Comparison of ENCODE assay signal across 22 mouse cellular contexts in the genomic region with DNA sequence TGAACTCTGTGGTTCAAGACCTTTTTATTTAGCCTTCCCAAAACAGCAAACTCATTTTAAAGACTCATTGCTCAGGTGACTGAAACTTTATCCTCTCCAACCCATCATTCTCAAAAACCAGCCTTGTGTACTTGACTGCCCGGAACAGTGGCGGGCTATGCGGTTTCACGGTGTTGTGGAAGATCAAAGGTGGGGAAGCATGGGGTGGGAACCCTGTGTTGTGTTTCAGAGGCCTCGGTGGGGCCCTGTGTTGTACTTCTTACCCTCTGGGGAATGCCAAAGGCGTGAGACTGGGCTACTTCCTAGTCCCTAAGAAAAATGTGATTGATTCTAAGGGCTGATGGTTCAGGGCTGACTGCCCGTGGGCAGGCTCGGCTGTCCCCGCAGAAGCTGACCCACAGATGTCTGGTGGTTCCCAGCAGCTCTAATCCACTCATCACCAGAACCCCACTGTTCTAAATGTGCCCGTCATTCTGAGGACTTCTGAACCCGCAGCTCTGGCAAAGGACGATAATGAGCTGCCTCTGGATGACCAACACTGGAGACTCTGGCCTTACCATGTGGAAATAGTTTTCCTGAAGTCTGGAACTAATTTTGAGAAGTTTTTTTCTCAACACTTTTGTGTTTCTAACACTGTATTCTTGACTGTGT. TPM values are rescaled to one million over a fixed set of nuclear protein-coding genes. Genes with fewer than 3 reads are reported as not detected.
A peak's percentile ranks its signal among the peaks of the same experiment; 100 is the strongest.
DNase-seq lines count a peak whose midpoint lies in the region; ATAC-seq and TF ChIP-seq lines count a peak whose summit lies in the region.
"Had no signal": no experiment of that assay in that cellular context is flagged by ENCODE, and none has a peak within 500 bp of the region (broad histone marks: within the 10 kb centered on the region; RNA-seq: fewer than 3 reads in every experiment).

No protein-coding gene starts in this region.

- H3K4me2 ChIP-seq in midbrain, embryonic 11.5 days, result no peak overlapping the region
- H3K4me2 ChIP-seq in embryonic facial prominence, embryonic 13.5 days, result no peak overlapping the region
- H3K4me2 ChIP-seq in limb, embryonic 13.5 days (replicated peaks), result no peak overlapping the region
- H3K4me2 ChIP-seq in liver, postnatal 0 days (ENCODE audit: low read depth, low read length), result no peak overlapping the region
- H3K4me2 ChIP-seq: embryonic facial prominence, embryonic 15.5 days; forebrain, embryonic 13.5 days; heart, embryonic 15.5 days; liver, embryonic 15.5 days; stomach, embryonic 15.5 days had no signal

- no peaks in the 10 kb centered on the region for H3K9me3 ChIP-seq in midbrain, embryonic 10.5 days (replicated peaks)
- no peaks in the 10 kb centered on the region for H3K9me3 ChIP-seq in midbrain, embryonic 11.5 days (ENCODE audit: control insufficient read depth, low read length)
- no peaks in the 10 kb centered on the region for H3K9me3 ChIP-seq in embryonic facial prominence, embryonic 13.5 days
- no peaks in the 10 kb centered on the region for H3K9me3 ChIP-seq in limb, embryonic 13.5 days
- H3K9me3 ChIP-seq in liver, postnatal 0 days (ENCODE audit: low read length), result no peaks in the 10 kb centered on the region
- H3K9me3 ChIP-seq: embryonic facial prominence, embryonic 15.5 days; forebrain, embryonic 13.5 days; heart, embryonic 15.5 days; liver, embryonic 15.5 days; stomach, embryonic 15.5 days had no signal

- H3K27ac ChIP-seq in midbrain, embryonic 10.5 days (replicated peaks), result 0 out of 2 replicates have a peak overlapping the region, but pooled peaks have one; percentile 15
- no peak overlapping the region for H3K27ac ChIP-seq in midbrain, embryonic 11.5 days (ENCODE audit: low read depth, low read length)
- H3K27ac ChIP-seq in embryonic facial prominence, embryonic 13.5 days, result 0 out of 2 replicates have a peak overlapping the region, but pooled peaks have one; percentile 22
- no peak overlapping the region for H3K27ac ChIP-seq in limb, embryonic 13.5 days
- no peak overlapping the region for H3K27ac ChIP-seq in liver, postnatal 0 days (ENCODE audit: low read depth)
- H3K27ac ChIP-seq: embryonic facial prominence, embryonic 15.5 days; forebrain, embryonic 13.5 days; heart, adult 2 months; heart, embryonic 15.5 days; left cerebral cortex, adult 2 months; liver, embryonic 15.5 days; stomach, embryonic 15.5 days had no signal

- H3K27me3 ChIP-seq in midbrain, embryonic 10.5 days (ENCODE audit: low read depth, poor library complexity, severe bottlenecking), result peaks cover 24% of the 10 kb centered on the region
- no peaks in the 10 kb centered on the region for H3K27me3 ChIP-seq in midbrain, embryonic 11.5 days (ENCODE audit: control insufficient read depth, insufficient read depth, low read length)
- no peaks in the 10 kb centered on the region for H3K27me3 ChIP-seq in embryonic facial prominence, embryonic 13.5 days
- H3K27me3 ChIP-seq in limb, embryonic 13.5 days, result peaks cover 18% of the 10 kb centered on the region; the same call in 1 of the 2 replicates
- H3K27me3 ChIP-seq in liver, postnatal 0 days (ENCODE audit: insufficient read depth, low read length), result no peaks in the 10 kb centered on the region
- H3K27me3 ChIP-seq: liver, embryonic 15.5 days; stomach, embryonic 15.5 days had no signal

- no peak overlapping the region for H3K4me3 ChIP-seq in midbrain, embryonic 10.5 days
- H3K4me3 ChIP-seq in midbrain, embryonic 11.5 days (ENCODE audit: low read depth, low read length), result no peak overlapping the region
- no peak overlapping the region for H3K4me3 ChIP-seq in embryonic facial prominence, embryonic 13.5 days
- H3K4me3 ChIP-seq in limb, embryonic 13.5 days, result no peak overlapping the region
- no peak overlapping the region for H3K4me3 ChIP-seq in liver, postnatal 0 days (ENCODE audit: low read depth, low read length)
- H3K4me3 ChIP-seq: embryonic facial prominence, embryonic 15.5 days; forebrain, embryonic 13.5 days; heart, adult 2 months; heart, embryonic 15.5 days; left cerebral cortex, adult 2 months; liver, embryonic 15.5 days; stomach, embryonic 15.5 days had no signal

- peaks cover 52% of the 10 kb centered on the region for H3K4me1 ChIP-seq in midbrain, embryonic 10.5 days
- H3K4me1 ChIP-seq in midbrain, embryonic 11.5 days (ENCODE audit: control insufficient read depth, insufficient read depth, low read length), result peaks cover 4% of the 10 kb centered on the region; the same call in 1 of the 2 replicates
- peaks cover 49% of the 10 kb centered on the region for H3K4me1 ChIP-seq in embryonic facial prominence, embryonic 13.5 days
- peaks cover 61% of the 10 kb centered on the region for H3K4me1 ChIP-seq in limb, embryonic 13.5 days
- no peaks in the 10 kb centered on the region for H3K4me1 ChIP-seq in liver, postnatal 0 days (ENCODE audit: insufficient read depth)
- H3K4me1 ChIP-seq: heart, embryonic 15.5 days; liver, embryonic 15.5 days; stomach, embryonic 15.5 days had no signal

- WGBS in midbrain, embryonic 10.5 days, result 70% methylated on average over 12 of the region's 12 CpGs
- 65% methylated on average over 12 of the region's 12 CpGs for WGBS in midbrain, embryonic 11.5 days
- 15% methylated on average over 12 of the region's 12 CpGs for WGBS in embryonic facial prominence, embryonic 13.5 days
- WGBS in limb, embryonic 13.5 days, result 15% methylated on average over 12 of the region's 12 CpGs
- 69% methylated on average over 12 of the region's 12 CpGs for WGBS in liver, postnatal 0 days (ENCODE audit: insufficient replicate concordance)

- intact Hi-C loops in heart, postnatal 10 days (cut with DNase I), result loop anchor here (5.0 kb wide), 2 partner anchors 758 to 1423 kb away; no protein-coding TSS in a partner anchor

- peaks cover 20% of the 10 kb centered on the region for H3K36me3 ChIP-seq in midbrain, embryonic 10.5 days
- H3K36me3 ChIP-seq in midbrain, embryonic 11.5 days (ENCODE audit: control insufficient read depth, insufficient read depth, low read length), result peaks cover 4% of the 10 kb centered on the region; the same call in 1 of the 2 replicates
- peaks cover 9% of the 10 kb centered on the region for H3K36me3 ChIP-seq in embryonic facial prominence, embryonic 13.5 days
- H3K36me3 ChIP-seq in limb, embryonic 13.5 days, result peaks cover 14% of the 10 kb centered on the region
- H3K36me3 ChIP-seq in liver, postnatal 0 days (replicated peaks; ENCODE audit: insufficient read depth, low read length), result no peaks in the 10 kb centered on the region
- H3K36me3 ChIP-seq: embryonic facial prominence, embryonic 15.5 days; heart, embryonic 15.5 days; liver, embryonic 15.5 days; stomach, embryonic 15.5 days had no signal

- TF ChIP-seq CTCF in liver, postnatal 0 days (IDR thresholded peaks at IDR 0.05; ENCODE audit: low read depth), result no peak

- TF ChIP-seq EP300 in liver, postnatal 0 days (IDR thresholded peaks at IDR 0.05; ENCODE audit: low read depth), result no peak

- no peak overlapping the region for H3K9ac ChIP-seq in midbrain, embryonic 11.5 days (ENCODE audit: low read length)
- no peak overlapping the region for H3K9ac ChIP-seq in embryonic facial prominence, embryonic 13.5 days
- H3K9ac ChIP-seq in limb, embryonic 13.5 days, result no peak overlapping the region
- H3K9ac ChIP-seq in liver, postnatal 0 days (replicated peaks), result no peak overlapping the region
- H3K9ac ChIP-seq: embryonic facial prominence, embryonic 15.5 days; forebrain, embryonic 13.5 days; heart, embryonic 15.5 days; liver, embryonic 15.5 days; stomach, embryonic 15.5 days had no signal

- ATAC-seq in midbrain, embryonic 11.5 days (ENCODE audit: low FRiP score), result no peak
- ATAC-seq in embryonic facial prominence, embryonic 13.5 days (ENCODE audit: insufficient number of reproducible peaks, insufficient read depth, low FRiP score, low TSS enrichment, low read depth), result no peak
- ATAC-seq in limb, embryonic 13.5 days (ENCODE audit: low FRiP score, low read depth), result peak; percentile 24; the same call in 1 of the 2 replicates
- ATAC-seq in liver, postnatal 0 days, result no peak
- ATAC-seq: activated CD4-positive, CD25-positive, alpha-beta regulatory T cell, adult 4 months; CD4-positive, CD25-positive, alpha-beta regulatory T cell, adult 4 months; forebrain, embryonic 13.5 days; lung, postnatal 0 days had no signal

- DNase-seq in embryo, embryonic 10 days (ENCODE audit: low spot score), result peak; percentile 42
- no peak for DNase-seq in embryo, embryonic 11 days
- no peak for DNase-seq in midbrain, embryonic 10.5 days (ENCODE audit: low spot score)
- DNase-seq in midbrain, embryonic 11.5 days (ENCODE audit: low spot score, missing footprints), result no peak
- DNase-seq in heart, postnatal 10 days, result no peak
- no peak for DNase-seq in liver, postnatal 0 days
- DNase-seq: cerebellum, adult 11 months; gastrocnemius, postnatal 14 days; heart, adult 2 months; midbrain, embryonic 14.5 days; right cerebral cortex, postnatal 14 days had no signal

RNA-seq across cellular contexts. Expression of a gene that starts 40.9 kb away (rescaled TPM):
- 24.4 and 26.1 TPM in 2 replicates for polyA plus RNA-seq in midbrain, embryonic 10.5 days (2016; fragmentation: Nextera tagmentation; extraction: Ambion mirVana)
- 20.6 and 24.5 TPM in 2 replicates for polyA plus RNA-seq in midbrain, embryonic 11.5 days (2014; fragmentation: Nextera tagmentation; extraction: Ambion mirVana)
- 21.2 and 26.6 TPM in 2 replicates for polyA plus RNA-seq in embryonic facial prominence, embryonic 13.5 days (2015; fragmentation: Nextera tagmentation; extraction: Ambion mirVana)
- 21.9 and 24.6 TPM in 2 replicates for polyA plus RNA-seq in limb, embryonic 13.5 days (2015; fragmentation: Nextera tagmentation; extraction: Ambion mirVana)
- 10 to 100 TPM; 17.5 to 20.5 TPM for total RNA-seq in heart, postnatal 10 days (2021)
- polyA plus RNA-seq in liver, postnatal 0 days (2015; fragmentation: Nextera tagmentation; extraction: Ambion mirVana), result 13.3 and 14.1 TPM in 2 replicates

Comparison
In these comparisons a context has a peak if more than half of its experiments do, and no peak if none do; other contexts are left out.
1. H3K27ac ChIP-seq: peak in midbrain, embryonic 10.5 days (single experiment) and embryonic facial prominence, embryonic 13.5 days (single experiment); none in midbrain, embryonic 11.5 days (single experiment), limb, embryonic 13.5 days (single experiment) and liver, postnatal 0 days (single experiment).